Mouse (Mus musculus) lung, embryonic 14.5 days (tissue): ENCODE data around the gene Apoc1. TPM values are rescaled to one million over a fixed set of nuclear protein-coding genes. Genes with fewer than 3 reads are reported as not detected.
A peak's percentile ranks its signal among the peaks of the same experiment; 100 is the strongest.

ENCODE experiments used
- ATAC-seq: fragments of 200-750 bp; cut with Nextera tagmentation; 2 replicates; pipeline ENCODE4 v1.8.0; 2017; ENCODE audit warnings: mild to moderate bottlenecking, moderate TSS enrichment, moderate library complexity; ENCODE audit not compliant: insufficient read depth
- DNase-seq: peaks from one replicate; pipeline ENCODE4 v3.0.0-alpha.2; 2015
- H3K27ac ChIP-seq: fragments of 300-500 bp; sonication (generic); 2 replicates; pipeline ENCODE4 v1.5.1; 2014; ENCODE audit warnings: low read depth, mild to moderate bottlenecking, moderate library complexity
- H3K27me3 ChIP-seq: fragments of 300-500 bp; sonication (generic); 2 replicates; pipeline ENCODE4 v1.6.1; 2014; ENCODE audit warnings: low read length, control low read depth; ENCODE audit not compliant: insufficient read depth
- H3K36me3 ChIP-seq: fragments of 300-500 bp; sonication (generic); 2 replicates; pipeline ENCODE4 v1.6.1; 2014; ENCODE audit warnings: control low read depth; ENCODE audit not compliant: insufficient read depth
- H3K4me1 ChIP-seq: fragments of 300-500 bp; sonication (generic); 2 replicates; pipeline ENCODE4 v1.6.1; 2014; ENCODE audit warnings: antibody characterized with exemption, control low read depth; ENCODE audit not compliant: insufficient read depth
- H3K4me2 ChIP-seq: fragments of 300-500 bp; sonication (generic); 2 replicates; pipeline ENCODE4 v1.6.1; 2014; ENCODE audit warnings: mild to moderate bottlenecking
- H3K4me3 ChIP-seq: fragments of 300-500 bp; sonication (generic); 2 replicates; pipeline ENCODE4 v1.5.1; 2014; ENCODE audit warnings: low read depth, low read length
- H3K9ac ChIP-seq: fragments of 300-500 bp; sonication (generic); 2 replicates; pipeline ENCODE4 v1.6.1; 2014
- H3K9me3 ChIP-seq: fragments of 300-500 bp; sonication (generic); 2 replicates; pipeline ENCODE4 v1.6.1; 2016; ENCODE audit warnings: low read depth, low read length, control low read depth
- CTCF ChIP-seq: IDR thresholded peaks from 2 replicates; pipeline ENCODE4 v1.5.1; 2016; ENCODE audit warnings: antibody characterized with exemption, low read depth
- WGBS: fragments of 180-500 bp; shearing (Covaris S2); extraction: QIAGEN DNeasy Blood & Tissue Kit; methylation state at CpG from one replicate; pipeline ENCODE4 v1.1.7; 2014; 5-methylcytosine and 5-hydroxymethylcytosine counted together
- polyA plus RNA-seq: library from polyadenylated mRNA; unstranded; fragments of >200 nt; fragmentation: Nextera tagmentation; extraction: Ambion mirVana; gene quantifications from 2 replicates; pipeline ENCODE4 v1.2.1, GENCODE M21; 2014

Gene Apoc1
- polyA plus RNA-seq, 1 experiment from 2014 or later, result 13.6 TPM

GRCm38 (mm10) chr7:19676662-19677061, 15.8 kb downstream of the Apoc1 start:
- H3K27ac ChIP-seq, result no peak overlapping the region
- DNase-seq (no peak), ATAC-seq (no peak)
- WGBS, result 64% methylated on average over 1 of the region's 1 CpGs
- H3K9ac ChIP-seq, result no peak overlapping the region
- H3K36me3 ChIP-seq, result no peaks in the 10 kb centered on the region
- no peak overlapping the region for H3K4me2 ChIP-seq
- H3K27me3 ChIP-seq, result no peaks in the 10 kb centered on the region
- TF ChIP-seq CTCF, result no peak
- no peaks in the 10 kb centered on the region for H3K9me3 ChIP-seq
- H3K4me1 ChIP-seq, result no peaks in the 10 kb centered on the region
- H3K4me3 ChIP-seq, result no peak overlapping the region

GRCm38 (mm10) chr7:19675824-19676223, 16.6 kb downstream of the Apoc1 start:
- ATAC-seq (no peak), DNase-seq (no peak)
- H3K9me3 ChIP-seq, result no peaks in the 10 kb centered on the region
- WGBS, result 83% methylated on average over 10 of the region's 10 CpGs
- no peaks in the 10 kb centered on the region for H3K36me3 ChIP-seq
- TF ChIP-seq CTCF, result no peak
- H3K27me3 ChIP-seq, result no peaks in the 10 kb centered on the region
- no peaks in the 10 kb centered on the region for H3K4me1 ChIP-seq
- H3K9ac ChIP-seq, result no peak overlapping the region
- H3K4me2 ChIP-seq, result no peak overlapping the region
- H3K4me3 ChIP-seq, result no peak overlapping the region
- H3K27ac ChIP-seq, result no peak overlapping the region

GRCm38 (mm10) chr7:19673083-19673699, 19.3 kb downstream of the Apoc1 start:
- no peak for ATAC-seq
- DNase-seq, result no peak
- TF ChIP-seq CTCF, result no peak

GRCm38 (mm10) chr7:19671511-19671910, 20.9 kb downstream of the Apoc1 start:
- TF ChIP-seq CTCF, result no peak
- no peak for ATAC-seq
- H3K36me3 ChIP-seq, result no peaks in the 10 kb centered on the region
- H3K4me3 ChIP-seq, result no peak overlapping the region
- no peak overlapping the region for H3K4me2 ChIP-seq
- H3K9me3 ChIP-seq, result no peaks in the 10 kb centered on the region
- WGBS, result 70% methylated on average over 10 of the region's 10 CpGs
- H3K27ac ChIP-seq, result no peak overlapping the region
- H3K4me1 ChIP-seq, result 0 out of 2 replicates have a peak, but pooled peaks cover 3% of the 10 kb centered on the region
- H3K27me3 ChIP-seq, result no peaks in the 10 kb centered on the region
- DNase-seq, result no peak
- H3K9ac ChIP-seq, result no peak overlapping the region

More at GRCm38 (mm10) chr7:19673083-19673699, 19.3 kb downstream of the Apoc1 start:
- no peaks in the 10 kb centered on the region for H3K27me3 ChIP-seq
- no peak overlapping the region for H3K4me2 ChIP-seq
- no peak overlapping the region for H3K27ac ChIP-seq
- no peaks in the 10 kb centered on the region for H3K9me3 ChIP-seq
- H3K36me3 ChIP-seq, result no peaks in the 10 kb centered on the region
- 0 out of 2 replicates have a peak, but pooled peaks cover 3% of the 10 kb centered on the region for H3K4me1 ChIP-seq
- 54% methylated on average over 14 of the region's 14 CpGs for WGBS
- no peak overlapping the region for H3K9ac ChIP-seq
- no peak overlapping the region for H3K4me3 ChIP-seq

- no peak overlapping the region for H3K4me3 ChIP-seq
- DNase-seq, result peak; percentile 98
- WGBS, result 6% methylated on average over 10 of the region's 10 CpGs
- peak overlapping the region; percentile 46 for H3K4me2 ChIP-seq
- H3K36me3 ChIP-seq, result no peaks in the 10 kb centered on the region
- H3K4me1 ChIP-seq, result 0 out of 2 replicates have a peak, but pooled peaks cover 4% of the 10 kb centered on the region
- no peaks in the 10 kb centered on the region for H3K27me3 ChIP-seq
- peak overlapping the region; percentile 42; the same call in 1 of the 2 replicates for H3K27ac ChIP-seq
- TF ChIP-seq CTCF, result peak; percentile 98
- peak; percentile 82 for ATAC-seq
- H3K9me3 ChIP-seq, result no peaks in the 10 kb centered on the region
- peak overlapping the region; percentile 37; the same call in 1 of the 2 replicates for H3K9ac ChIP-seq
These were observed 23.3 kb downstream of the Apoc1 start for GRCm38 (mm10) chr7:19668947-19669721.

GRCm38 (mm10) chr7:19667434-19667833, 25.0 kb downstream of the Apoc1 start:
- no peaks in the 10 kb centered on the region for H3K9me3 ChIP-seq
- TF ChIP-seq CTCF, result no peak
- DNase-seq (no peak), ATAC-seq (no peak)
- WGBS, result 78% methylated on average over 2 of the region's 2 CpGs
- H3K27ac ChIP-seq, result no peak overlapping the region
- no peak overlapping the region for H3K9ac ChIP-seq
- H3K36me3 ChIP-seq, result peaks cover 6% of the 10 kb centered on the region; the same call in 1 of the 2 replicates
- peaks cover 12% of the 10 kb centered on the region; the same call in 1 of the 2 replicates for H3K4me1 ChIP-seq
- H3K27me3 ChIP-seq, result no peaks in the 10 kb centered on the region
- H3K4me2 ChIP-seq, result no peak overlapping the region
- H3K4me3 ChIP-seq, result no peak overlapping the region

- no peak overlapping the region for H3K27ac ChIP-seq
- ATAC-seq (no peak), DNase-seq (peak; percentile 13)
- no peak overlapping the region for H3K9ac ChIP-seq
- H3K27me3 ChIP-seq, result no peaks in the 10 kb centered on the region
- peaks cover 13% of the 10 kb centered on the region for H3K36me3 ChIP-seq
- peak; percentile 25 for TF ChIP-seq CTCF
- H3K4me2 ChIP-seq, result no peak overlapping the region; the same call in 1 of the 2 replicates
- H3K4me1 ChIP-seq, result peaks cover 12% of the 10 kb centered on the region; the same call in 1 of the 2 replicates
- WGBS, result 54% methylated on average over 3 of the region's 3 CpGs
- H3K4me3 ChIP-seq, result no peak overlapping the region
- no peaks in the 10 kb centered on the region for H3K9me3 ChIP-seq
These were observed 25.7 kb downstream of the Apoc1 start for GRCm38 (mm10) chr7:19666750-19667149.
